Mouse (Mus musculus): Measurements from ENCODE around the gene Sox11. TPM values are rescaled to one million over a fixed set of nuclear protein-coding genes. Genes with fewer than 3 reads are reported as not detected.

Sox11 gene
- polyA plus RNA-seq, 1 experiment, result 0.08 TPM

GRCm38 (mm10) chr12:27336336-27336735, 6.0 kb downstream of the Sox11 start:
- H3K36me3 ChIP-seq (ENCODE audit: control insufficient read depth, insufficient read depth, low read length), result no peaks in the 10 kb centered on the region
- no peak overlapping the region for H3K4me3 ChIP-seq (ENCODE audit: extremely low read depth, insufficient read depth, insufficient read length)
- 79% methylated on average over 7 of the region's 7 CpGs for WGBS
- no peak overlapping the region for H3K27ac ChIP-seq (ENCODE audit: insufficient read depth, low read length)
- H3K27me3 ChIP-seq (ENCODE audit: control insufficient read depth, insufficient read depth, low read length), result peaks cover 3% of the 10 kb centered on the region; the same call in 1 of the 2 replicates
- no peak for TF ChIP-seq POLR2A (IDR thresholded peaks at IDR 0.05; ENCODE audit: low read depth, low read length)
- no peak for TF ChIP-seq CTCF (IDR thresholded peaks at IDR 0.05; ENCODE audit: extremely low read depth, insufficient read depth, insufficient read length, insufficient replicate concordance)
- H3K4me1 ChIP-seq (ENCODE audit: control insufficient read depth, insufficient read depth, insufficient read length), result no peaks in the 10 kb centered on the region
- DNase-seq (ENCODE audit: low read depth in 1 of 2, low spot score in 2 of 2), result no peak

- TF ChIP-seq POLR2A (IDR thresholded peaks at IDR 0.05; ENCODE audit: low read depth, low read length) (no peak), CTCF (IDR thresholded peaks at IDR 0.05; ENCODE audit: extremely low read depth, insufficient read depth, insufficient read length, insufficient replicate concordance) (no peak)
- no peak overlapping the region for H3K4me3 ChIP-seq (ENCODE audit: extremely low read depth, insufficient read depth, insufficient read length)
- H3K36me3 ChIP-seq (ENCODE audit: control insufficient read depth, insufficient read depth, low read length), result no peaks in the 10 kb centered on the region
- H3K27ac ChIP-seq (ENCODE audit: insufficient read depth, low read length), result no peak overlapping the region
- H3K27me3 ChIP-seq (ENCODE audit: control insufficient read depth, insufficient read depth, low read length), result no peaks in the 10 kb centered on the region
- no peaks in the 10 kb centered on the region for H3K4me1 ChIP-seq (ENCODE audit: control insufficient read depth, insufficient read depth, insufficient read length)
- 84% methylated on average over 11 of the region's 11 CpGs for WGBS
- no peak for DNase-seq (ENCODE audit: low read depth in 1 of 2, low spot score in 2 of 2)
These were observed 6.9 kb downstream of the Sox11 start for GRCm38 (mm10) chr12:27335356-27336055.

GRCm38 (mm10) chr12:27333590-27333989, 8.8 kb downstream of the Sox11 start:
- Histone ChIP-seq H3K27me3 (ENCODE audit: control insufficient read depth, insufficient read depth, low read length) (no peaks in the 10 kb centered on the region), H3K27ac (ENCODE audit: insufficient read depth, low read length) (no peak overlapping the region), H3K36me3 (ENCODE audit: control insufficient read depth, insufficient read depth, low read length) (no peaks in the 10 kb centered on the region), H3K4me3 (ENCODE audit: extremely low read depth, insufficient read depth, insufficient read length) (no peak overlapping the region), H3K4me1 (ENCODE audit: control insufficient read depth, insufficient read depth, insufficient read length) (no peaks in the 10 kb centered on the region)
- DNase-seq (ENCODE audit: low read depth in 1 of 2, low spot score in 2 of 2), result no peak
- 88% methylated on average over 3 of the region's 3 CpGs for WGBS
- TF ChIP-seq POLR2A (IDR thresholded peaks at IDR 0.05; ENCODE audit: low read depth, low read length), result no peak
- no peak for TF ChIP-seq CTCF (IDR thresholded peaks at IDR 0.05; ENCODE audit: extremely low read depth, insufficient read depth, insufficient read length, insufficient replicate concordance)

- no peak overlapping the region for H3K4me3 ChIP-seq (ENCODE audit: extremely low read depth, insufficient read depth, insufficient read length)
These were observed 19.0 kb downstream of the Sox11 start for GRCm38 (mm10) chr12:27323423-27323822.

GRCm38 (mm10) chr12:27320705-27321104, 21.7 kb downstream of the Sox11 start:
- H3K36me3 ChIP-seq (ENCODE audit: control insufficient read depth, insufficient read depth, low read length), result no peaks in the 10 kb centered on the region
- no peaks in the 10 kb centered on the region for H3K4me1 ChIP-seq (ENCODE audit: control insufficient read depth, insufficient read depth, insufficient read length)
- H3K4me3 ChIP-seq (ENCODE audit: extremely low read depth, insufficient read depth, insufficient read length), result no peak overlapping the region
- no peaks in the 10 kb centered on the region for H3K27me3 ChIP-seq (ENCODE audit: control insufficient read depth, insufficient read depth, low read length)
- no peak overlapping the region for H3K27ac ChIP-seq (ENCODE audit: insufficient read depth, low read length)
- no peak for TF ChIP-seq CTCF (IDR thresholded peaks at IDR 0.05; ENCODE audit: extremely low read depth, insufficient read depth, insufficient read length, insufficient replicate concordance)
- TF ChIP-seq POLR2A (IDR thresholded peaks at IDR 0.05; ENCODE audit: low read depth, low read length), result no peak
- DNase-seq (ENCODE audit: low read depth in 1 of 2, low spot score in 2 of 2), result no peak

More at GRCm38 (mm10) chr12:27323423-27323822, 19.0 kb downstream of the Sox11 start:
- Histone ChIP-seq H3K27me3 (ENCODE audit: control insufficient read depth, insufficient read depth, low read length) (no peaks in the 10 kb centered on the region), H3K36me3 (ENCODE audit: control insufficient read depth, insufficient read depth, low read length) (no peaks in the 10 kb centered on the region), H3K27ac (ENCODE audit: insufficient read depth, low read length) (no peak overlapping the region), H3K4me1 (ENCODE audit: control insufficient read depth, insufficient read depth, insufficient read length) (no peaks in the 10 kb centered on the region)
- no peak for DNase-seq (ENCODE audit: low read depth in 1 of 2, low spot score in 2 of 2)
- TF ChIP-seq POLR2A (IDR thresholded peaks at IDR 0.05; ENCODE audit: low read depth, low read length) (no peak), CTCF (IDR thresholded peaks at IDR 0.05; ENCODE audit: extremely low read depth, insufficient read depth, insufficient read length, insufficient replicate concordance) (no peak)
- WGBS, result 40% methylated on average over 1 of the region's 1 CpGs

GRCm38 (mm10) chr12:27312985-27313384, 29.4 kb downstream of the Sox11 start:
- Histone ChIP-seq H3K4me1 (ENCODE audit: control insufficient read depth, insufficient read depth, insufficient read length) (no peaks in the 10 kb centered on the region), H3K36me3 (ENCODE audit: control insufficient read depth, insufficient read depth, low read length) (no peaks in the 10 kb centered on the region), H3K4me3 (ENCODE audit: extremely low read depth, insufficient read depth, insufficient read length) (no peak overlapping the region), H3K27ac (ENCODE audit: insufficient read depth, low read length) (no peak overlapping the region), H3K27me3 (ENCODE audit: control insufficient read depth, insufficient read depth, low read length) (no peaks in the 10 kb centered on the region; the same call in 1 of the 2 replicates)
- TF ChIP-seq POLR2A (IDR thresholded peaks at IDR 0.05; ENCODE audit: low read depth, low read length) (no peak), CTCF (IDR thresholded peaks at IDR 0.05; ENCODE audit: extremely low read depth, insufficient read depth, insufficient read length, insufficient replicate concordance) (no peak)
- no peak for DNase-seq (ENCODE audit: low read depth in 1 of 2, low spot score in 2 of 2)
- WGBS, result 72% methylated on average over 8 of the region's 8 CpGs

GRCm38 (mm10) chr12:27311854-27312466, 30.4 kb downstream of the Sox11 start:
- 34% methylated on average over 9 of the region's 9 CpGs for WGBS
- Histone ChIP-seq H3K4me3 (ENCODE audit: extremely low read depth, insufficient read depth, insufficient read length) (no peak overlapping the region), H3K36me3 (ENCODE audit: control insufficient read depth, insufficient read depth, low read length) (no peaks in the 10 kb centered on the region), H3K27me3 (ENCODE audit: control insufficient read depth, insufficient read depth, low read length) (no peaks in the 10 kb centered on the region; the same call in 1 of the 2 replicates), H3K27ac (ENCODE audit: insufficient read depth, low read length) (no peak overlapping the region), H3K4me1 (ENCODE audit: control insufficient read depth, insufficient read depth, insufficient read length) (no peaks in the 10 kb centered on the region)
- TF ChIP-seq POLR2A (IDR thresholded peaks at IDR 0.05; ENCODE audit: low read depth, low read length) (no peak), CTCF (IDR thresholded peaks at IDR 0.05; ENCODE audit: extremely low read depth, insufficient read depth, insufficient read length, insufficient replicate concordance) (no peak)
- no peak for DNase-seq (ENCODE audit: low read depth in 1 of 2, low spot score in 2 of 2)
